Mouse (Mus musculus) myocyte (in vitro differentiated cells): ENCODE results near the gene Kxd1.

Experiments
- CEBPB ChIP-seq: IDR thresholded peaks from 2 replicates; pipeline ENCODE4 v1.6.1; 2011; ENCODE audit warnings: mild to moderate bottlenecking, moderate library complexity; ENCODE audit not compliant: poor library complexity, insufficient read depth, severe bottlenecking
- E2F4 ChIP-seq: IDR thresholded peaks from one replicate; pipeline ENCODE4 v1.6.1; 2011; ENCODE audit warnings: mild to moderate bottlenecking, control low read depth, moderate library complexity; ENCODE audit not compliant: insufficient read depth
- MAX ChIP-seq: IDR thresholded peaks from one replicate; pipeline ENCODE4 v1.6.1; 2011; ENCODE audit warnings: low read depth, mild to moderate bottlenecking, control low read depth
- MYOD1 ChIP-seq, 3 experiments: IDR thresholded peaks; one replicate each; pipeline ENCODE4 v1.6.1; 2011; ENCODE audit warnings: control low read depth in 2 of 3, low read depth in 2 of 3, mild to moderate bottlenecking in 2 of 3, moderate library complexity in 1 of 3; ENCODE audit not compliant: insufficient read length in 2 of 3, control insufficient read depth in 1 of 3
- MYOG ChIP-seq, 3 experiments: IDR thresholded peaks; one replicate each; pipeline ENCODE4 v1.6.1; 2011; ENCODE audit warnings: control low read depth in 2 of 3, low read depth in 2 of 3, mild to moderate bottlenecking in 2 of 3; ENCODE audit not compliant: insufficient read length in 2 of 3, control insufficient read depth in 1 of 3, insufficient read depth in 1 of 3
- POLR2A ChIP-seq: IDR thresholded peaks from one replicate; pipeline ENCODE4 v1.6.1; 2011; ENCODE audit warnings: low read depth, mild to moderate bottlenecking, control low read depth, moderate library complexity; ENCODE audit not compliant: insufficient read length
- POLR2AphosphoS2 ChIP-seq: IDR thresholded peaks from one replicate; pipeline ENCODE4 v1.6.1; 2011; ENCODE audit warnings: low read depth, control low read depth; ENCODE audit not compliant: insufficient read length
- REST ChIP-seq: IDR thresholded peaks from one replicate; pipeline ENCODE4 v1.6.1; 2011; ENCODE audit warnings: mild to moderate bottlenecking, control low read depth, moderate library complexity; ENCODE audit not compliant: insufficient read depth, insufficient read length
- SRF ChIP-seq: IDR thresholded peaks from one replicate; pipeline ENCODE4 v1.6.1; 2011; ENCODE audit warnings: low read depth; ENCODE audit not compliant: control insufficient read depth, insufficient read length
- TCF12 ChIP-seq: IDR thresholded peaks from one replicate; pipeline ENCODE4 v1.6.1; 2011; ENCODE audit warnings: mild to moderate bottlenecking, control low read depth; ENCODE audit not compliant: poor library complexity, insufficient read depth, severe bottlenecking
- TCF3 ChIP-seq: IDR thresholded peaks from one replicate; pipeline ENCODE4 v1.6.1; 2011; ENCODE audit warnings: low read depth, control low read depth; ENCODE audit not compliant: insufficient read length
- USF1 ChIP-seq: IDR thresholded peaks from one replicate; pipeline ENCODE4 v1.6.1; 2011; ENCODE audit warnings: low read depth, mild to moderate bottlenecking, control low read depth, moderate library complexity

DNA sequence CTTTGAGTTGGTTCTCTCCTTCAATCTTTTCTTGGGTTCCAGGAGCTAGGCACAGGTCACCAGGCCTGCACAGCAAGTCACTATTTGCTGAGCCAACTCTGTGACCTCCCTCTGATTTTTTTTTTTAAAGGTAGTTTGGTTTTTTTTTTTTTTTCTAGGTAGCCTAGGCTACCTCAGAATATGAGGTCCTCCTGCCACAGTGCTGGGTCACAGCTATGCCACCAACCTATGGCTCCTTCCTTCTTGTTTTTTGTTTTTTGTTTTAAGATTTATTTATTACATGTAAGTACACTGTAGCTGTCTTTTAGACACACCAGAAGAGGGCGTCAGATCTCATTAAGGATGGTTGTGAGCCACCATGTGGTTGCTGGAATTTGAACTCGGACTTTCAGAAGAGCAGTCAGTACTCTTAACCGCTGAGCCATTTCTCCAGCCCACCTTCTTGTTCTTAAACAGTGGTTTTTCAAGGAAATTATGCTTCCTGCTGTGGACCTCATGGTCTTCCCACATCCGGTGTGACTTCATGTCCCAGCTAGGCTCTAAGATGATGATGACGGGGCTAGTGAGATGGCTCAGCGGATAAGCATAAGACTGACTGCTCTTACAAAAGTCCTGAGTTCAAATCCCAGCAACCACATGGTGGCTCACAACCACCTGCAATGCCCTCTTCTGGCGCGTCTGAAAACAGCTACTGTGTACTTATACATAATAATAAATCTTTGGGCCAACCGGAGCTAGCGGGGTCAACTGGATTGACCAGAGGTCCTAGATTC lies 21.8 kb upstream of the Kxd1 start:
- TF ChIP-seq POLR2A (no peak), USF1 (no peak), REST (no peak), MAX (no peak), TCF3 (no peak), CEBPB (no peak), MYOD1 (IDR thresholded peaks at IDR 0.05; ENCODE audit: control insufficient read depth in 1 of 3, insufficient read length in 2 of 3, low read depth in 2 of 3) (no peak), MYOG (IDR thresholded peaks at IDR 0.05; ENCODE audit: control insufficient read depth in 1 of 3, insufficient read depth in 1 of 3, insufficient read length in 2 of 3, low read depth in 2 of 3) (no peak), E2F4 (no peak), TCF12 (no peak), SRF (no peak), POLR2AphosphoS2 (no peak)
